Mouse (Mus musculus) gastrocnemius, adult 18-20 months (tissue): ENCODE measurements at regions not wholly inside any gene's neighbourhood (a gene's known extent, or its start where the extent isn't known, plus 50 kb on each side); places are given as distances from the start of the nearest gene placed in this dataset.

Experiments
- DNase-seq: peaks from one replicate; pipeline ENCODE4 v3.0.0; 2021; ENCODE audit warnings: low spot score

GRCm38 (mm10) chr17:80827896-80828295 is 99.6 kb upstream of the Map4k3 start:
- DNase-seq, result no peak

DNA sequence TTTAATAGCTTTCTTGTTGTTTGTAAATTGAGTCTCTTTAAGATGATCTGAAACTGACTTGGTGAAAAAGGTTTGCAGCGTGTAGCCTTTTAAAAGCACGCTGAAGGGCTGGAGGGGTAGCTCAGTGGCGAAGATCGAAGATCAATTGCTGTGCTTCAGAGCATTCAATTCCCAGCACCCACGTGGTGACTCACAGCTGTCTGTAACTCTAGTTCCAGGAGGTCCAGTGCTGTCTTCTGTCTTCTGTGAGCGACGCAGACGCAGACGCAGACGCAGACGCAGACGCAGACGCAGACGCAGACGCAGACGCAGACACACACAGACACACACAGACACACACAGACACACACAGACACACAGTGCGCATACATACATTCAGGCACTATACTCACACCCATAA is 99.1 kb upstream of the Map4k3 start:
- DNase-seq, result no peak

- no peak for DNase-seq
Measured at GRCm38 (mm10) chr17:80825971-80826730, 97.9 kb upstream of the Map4k3 start.

- DNase-seq, result no peak
Measured at GRCm38 (mm10) chr17:80825518-80825901, 97.2 kb upstream of the Map4k3 start.

- DNase-seq, result no peak
Measured at GRCm38 (mm10) chr17:80824826-80825517, 96.7 kb upstream of the Map4k3 start.

DNA sequence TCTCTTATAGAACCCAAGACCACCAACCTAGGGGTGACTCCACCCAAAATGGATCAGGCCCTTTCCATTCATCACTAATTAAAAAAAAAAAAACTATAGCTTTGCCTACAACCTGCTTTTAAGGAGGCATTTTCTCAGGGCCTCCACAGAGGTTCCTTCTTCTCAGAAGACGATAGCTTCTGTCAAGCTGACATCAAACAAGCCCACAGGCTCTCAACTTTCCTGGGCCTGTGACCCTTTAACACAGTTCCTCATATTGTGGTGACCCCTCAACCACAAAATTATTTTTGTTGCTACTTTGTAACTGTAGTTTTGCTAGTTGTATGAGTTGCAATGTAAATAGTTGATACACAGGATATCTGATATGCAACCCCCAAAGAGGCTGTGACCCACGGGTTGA is 96.0 kb upstream of the Map4k3 start:
- no peak for DNase-seq

GRCm38 (mm10) chr17:80820888-80821287 is 92.6 kb upstream of the Map4k3 start:
- no peak for DNase-seq

- DNase-seq, result no peak
Measured at GRCm38 (mm10) chr17:80818477-80819028, 90.3 kb upstream of the Map4k3 start.

DNA sequence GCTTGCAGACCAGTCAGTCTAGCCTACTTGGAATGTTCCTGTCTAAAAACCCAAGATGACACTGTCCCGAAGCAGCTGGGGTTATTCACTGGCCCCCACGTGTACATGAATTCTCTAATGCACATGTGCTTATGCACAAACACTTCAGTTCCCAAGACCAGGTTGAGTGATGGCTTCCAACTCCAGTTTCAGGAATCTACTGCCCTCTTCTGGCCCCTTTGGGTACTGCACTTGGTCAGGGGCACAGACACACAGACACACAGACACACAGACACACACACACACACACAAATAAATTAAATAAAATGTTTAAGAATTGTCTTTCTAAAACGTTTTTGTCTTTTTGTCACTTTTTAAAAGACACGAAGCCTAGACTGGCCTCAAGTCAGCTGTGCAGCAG is 87.5 kb upstream of the Map4k3 start:
- no peak for DNase-seq

- DNase-seq, result no peak
Measured at GRCm38 (mm10) chr17:80813194-80813593, 84.9 kb upstream of the Map4k3 start.

DNA sequence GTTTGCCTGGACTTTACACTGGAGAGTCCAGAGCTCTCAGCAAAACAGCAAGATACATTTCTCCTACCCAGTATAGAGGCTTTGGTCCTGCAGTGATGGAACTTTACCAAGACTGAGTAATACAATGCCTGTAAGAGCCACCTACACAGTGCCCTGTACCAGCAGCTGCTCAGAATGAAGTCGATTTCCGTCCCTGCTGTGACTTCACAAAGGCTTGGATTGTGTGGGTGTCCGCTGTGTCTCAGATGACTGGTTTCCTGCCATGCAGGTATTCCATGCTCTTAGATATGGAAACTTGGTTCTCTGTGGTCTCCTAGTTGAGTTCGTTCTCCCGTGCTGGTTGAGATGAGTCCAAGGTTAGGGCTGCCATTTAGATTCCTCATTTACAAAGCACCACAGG is 81.0 kb upstream of the Map4k3 start:
- DNase-seq, result no peak

- no peak for DNase-seq
Measured at GRCm38 (mm10) chr17:80808069-80808468, 79.8 kb upstream of the Map4k3 start.

DNA sequence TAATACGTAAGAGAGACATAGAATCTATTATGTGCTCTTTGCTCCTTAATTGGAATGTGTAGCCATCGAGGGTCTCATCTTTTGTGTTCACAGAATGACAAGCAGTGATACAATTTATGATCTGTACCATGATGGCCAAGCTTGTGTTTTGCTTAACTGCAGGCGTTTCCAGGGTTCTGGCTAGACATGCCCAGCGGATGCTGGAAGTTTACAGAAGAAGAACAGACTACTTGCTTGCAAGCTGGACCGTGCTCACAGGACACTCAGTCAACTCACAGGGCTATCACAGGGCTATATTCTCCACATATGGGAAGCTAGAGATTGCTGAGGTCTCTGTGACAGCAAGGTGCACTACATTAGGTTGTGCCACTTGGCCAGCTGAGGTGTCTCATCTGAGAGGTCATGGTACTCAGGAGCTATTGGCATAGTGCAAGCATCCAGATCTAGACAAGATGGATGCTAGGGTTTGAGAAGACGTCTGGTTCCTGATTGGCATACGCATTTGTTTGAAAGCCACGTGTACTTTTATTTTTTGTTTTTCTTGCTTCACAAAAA is 75.2 kb upstream of the Map4k3 start:
- DNase-seq, result no peak

GRCm38 (mm10) chr17:80802622-80803021 is 74.3 kb upstream of the Map4k3 start:
- DNase-seq, result no peak

GRCm38 (mm10) chr17:80801991-80802390 is 73.7 kb upstream of the Map4k3 start:
- DNase-seq, result no peak

- DNase-seq, result peak; percentile 65
Measured at GRCm38 (mm10) chr17:80801451-80801983, 73.2 kb upstream of the Map4k3 start.

DNA sequence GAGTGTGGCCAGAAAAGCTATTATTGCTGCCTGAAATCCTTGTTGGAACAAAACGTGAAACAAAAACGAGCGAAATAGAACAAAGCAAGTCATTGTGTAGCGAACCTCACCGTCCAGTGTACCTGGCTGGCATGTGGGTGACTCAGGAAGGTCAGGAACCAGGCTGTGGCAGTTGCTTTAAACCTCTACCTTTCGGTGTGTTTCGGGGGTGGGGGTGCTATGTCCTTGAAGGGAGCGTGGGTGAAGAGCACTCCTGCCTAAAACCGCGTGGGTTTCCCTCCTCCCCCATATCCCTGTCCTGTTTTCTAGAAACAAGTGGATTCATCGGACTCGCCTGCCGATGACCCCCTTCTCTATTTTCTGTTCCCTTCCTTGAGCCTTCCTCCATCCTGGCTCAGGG is 72.6 kb upstream of the Map4k3 start:
- no peak for DNase-seq

- no peak for DNase-seq
Measured at GRCm38 (mm10) chr17:80800454-80800853, 72.2 kb upstream of the Map4k3 start.

GRCm38 (mm10) chr17:80799061-80799460 is 70.8 kb upstream of the Map4k3 start:
- no peak for DNase-seq

DNA sequence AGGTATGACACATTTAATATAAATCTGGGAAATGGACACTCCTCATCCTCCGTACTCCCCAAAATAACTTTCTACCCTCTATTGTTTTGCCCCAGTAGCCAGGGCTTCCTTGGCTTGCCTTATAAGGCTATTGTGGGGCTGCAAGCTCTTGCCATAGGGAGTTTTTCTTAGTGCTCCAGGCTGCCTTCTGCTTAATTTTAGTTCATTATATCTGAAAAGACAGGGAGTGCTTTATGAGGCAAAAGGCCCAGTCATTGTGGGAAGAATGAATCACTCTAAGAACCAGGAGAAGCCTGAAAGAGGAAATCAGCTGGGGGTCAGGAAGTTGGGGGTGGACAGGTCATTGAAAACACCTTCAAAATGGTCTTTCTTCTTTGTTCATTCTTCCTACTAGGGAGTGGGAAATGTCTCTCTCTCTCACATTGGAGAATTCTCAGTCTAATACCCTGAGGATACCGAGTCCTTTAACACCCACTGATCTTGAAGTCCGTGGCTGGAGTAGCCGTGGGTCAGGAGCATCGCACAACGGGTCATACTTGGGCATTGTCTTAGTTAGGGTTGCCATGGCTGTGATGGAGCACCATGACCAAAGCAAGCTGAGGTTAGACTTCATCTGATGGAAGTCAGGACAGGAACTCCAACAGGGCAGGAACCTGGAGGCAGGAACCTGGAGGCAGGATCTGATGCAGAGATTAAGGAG is 70.1 kb upstream of the Map4k3 start:
- DNase-seq, result no peak

DNA sequence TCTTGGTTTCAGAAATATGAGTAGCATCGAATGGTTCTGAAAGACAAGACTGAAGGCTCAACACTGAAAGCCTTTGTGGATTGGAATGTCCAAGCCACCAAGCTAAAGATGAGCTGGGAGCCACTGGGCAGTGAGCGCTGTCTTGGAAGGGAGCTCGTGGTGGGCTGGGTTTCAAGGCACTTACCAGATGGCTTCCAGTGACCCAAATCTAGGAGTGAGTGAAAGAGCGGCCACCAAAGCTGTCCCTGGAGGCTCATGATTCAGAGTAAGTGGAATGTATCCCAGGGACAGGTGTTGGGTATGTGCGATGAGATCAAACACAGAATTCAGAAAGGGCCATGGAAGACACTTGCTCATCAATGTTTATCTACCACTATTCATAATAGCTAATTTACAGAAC is 68.5 kb upstream of the Map4k3 start:
- no peak for DNase-seq

DNA sequence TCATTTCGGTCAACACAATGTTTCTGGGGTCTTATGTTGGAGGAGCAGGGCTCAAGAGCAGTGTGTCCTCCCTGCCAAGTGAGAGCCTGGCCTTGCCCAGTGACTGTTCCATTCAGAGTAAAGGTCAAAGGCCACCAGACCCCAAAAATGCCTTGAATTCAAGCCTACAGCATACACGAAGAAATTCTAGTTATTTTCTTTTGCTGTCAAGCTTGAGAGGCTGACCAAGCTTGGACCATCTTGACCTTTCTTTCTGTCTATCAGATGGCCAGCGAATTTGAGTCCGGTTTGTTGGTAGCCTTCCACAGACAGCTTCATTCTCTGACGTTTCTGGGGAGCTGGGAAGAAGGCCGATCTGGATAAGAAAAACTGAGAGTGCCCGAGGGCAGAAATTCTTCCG is 68.1 kb upstream of the Map4k3 start:
- DNase-seq, result no peak
